Mouse (Mus musculus) urinary bladder, postnatal 25 days (tissue): ENCODE data around the gene Olfr64.

Experiments
- DNase-seq: peaks from one replicate; pipeline ENCODE4 v3.0.0; 2022; ENCODE audit warnings: low spot score

Olfr64 gene

DNA sequence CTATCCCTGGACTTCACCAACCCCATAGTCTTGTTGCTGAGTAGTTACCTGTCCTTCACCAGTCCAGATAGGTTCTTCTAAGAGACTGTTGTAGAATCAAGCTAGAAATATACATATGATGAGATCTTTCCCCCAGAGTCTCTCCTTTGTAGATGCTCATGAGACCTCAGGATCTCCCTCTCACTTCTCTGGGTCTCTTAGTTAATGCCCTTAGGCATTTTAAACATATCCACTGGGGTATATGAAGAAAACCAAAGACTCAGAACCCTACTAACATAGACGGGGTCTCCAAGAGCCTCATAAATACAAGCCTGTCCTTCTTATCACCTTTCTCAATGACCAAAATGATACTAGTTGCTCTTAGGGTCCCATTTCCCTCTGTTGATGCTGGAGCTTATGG lies at the start of gene Olfr64:
Gene Olfr64, minus strand, starts transcription at position 101 of the 400 bp plus-strand sequence.
- DNase-seq: no peak

- peak; percentile 17 for DNase-seq
Measured at GRCm38 (mm10) chr7:103942730-103943129, 48.4 kb upstream of the Olfr64 start.

GRCm38 (mm10) chr7:103934264-103934663 lies 40.0 kb upstream of the Olfr64 start, which contains the start of gene Olfr632:
Gene Olfr632 (plus strand): TSS chr7:103934347.
- no peak for DNase-seq

DNA sequence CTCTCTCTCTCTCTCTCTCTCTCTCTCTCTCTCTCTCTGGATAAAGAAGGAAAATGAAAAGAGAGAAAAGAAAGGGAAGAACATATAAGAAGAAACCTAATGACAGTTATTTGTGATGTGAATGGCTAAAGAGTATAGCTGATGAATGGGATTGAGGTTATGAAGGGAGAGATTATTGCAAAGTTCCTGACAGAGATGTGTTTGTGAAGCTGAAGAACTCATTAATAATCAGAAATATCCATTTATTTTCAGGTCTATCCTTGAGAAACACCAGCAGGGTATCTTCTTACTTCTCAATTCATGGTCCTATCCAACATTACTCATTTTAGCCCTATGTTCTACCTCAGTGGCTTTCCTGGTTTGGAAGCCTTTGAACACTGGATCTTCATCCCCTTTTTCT lies 34.2 kb upstream of the Olfr64 start, which contains the start of gene Olfr631:
Gene Olfr631, plus strand, starts transcription at position 301 of the 400 bp plus-strand sequence.
- no peak for DNase-seq

DNA sequence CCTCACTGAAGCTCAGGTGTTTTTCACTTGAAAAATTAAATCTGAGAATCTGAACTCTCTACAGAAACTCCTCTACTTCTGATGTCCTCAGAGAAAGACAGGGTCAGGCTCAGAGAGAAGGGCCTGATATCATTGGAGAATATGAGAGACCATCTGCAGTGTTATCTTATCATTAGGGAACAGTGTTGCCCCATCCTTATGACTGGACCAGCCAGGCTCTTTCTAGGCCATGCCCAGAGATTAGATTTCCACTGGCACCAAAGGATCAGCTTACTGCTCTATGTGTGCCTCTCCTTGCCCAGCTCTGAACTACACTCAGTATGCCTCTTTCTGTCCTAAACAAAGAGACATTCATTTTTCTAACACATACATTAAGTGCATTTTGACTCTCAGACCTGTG lies 21.1 kb upstream of the Olfr64 start:
- DNase-seq: no peak

DNA sequence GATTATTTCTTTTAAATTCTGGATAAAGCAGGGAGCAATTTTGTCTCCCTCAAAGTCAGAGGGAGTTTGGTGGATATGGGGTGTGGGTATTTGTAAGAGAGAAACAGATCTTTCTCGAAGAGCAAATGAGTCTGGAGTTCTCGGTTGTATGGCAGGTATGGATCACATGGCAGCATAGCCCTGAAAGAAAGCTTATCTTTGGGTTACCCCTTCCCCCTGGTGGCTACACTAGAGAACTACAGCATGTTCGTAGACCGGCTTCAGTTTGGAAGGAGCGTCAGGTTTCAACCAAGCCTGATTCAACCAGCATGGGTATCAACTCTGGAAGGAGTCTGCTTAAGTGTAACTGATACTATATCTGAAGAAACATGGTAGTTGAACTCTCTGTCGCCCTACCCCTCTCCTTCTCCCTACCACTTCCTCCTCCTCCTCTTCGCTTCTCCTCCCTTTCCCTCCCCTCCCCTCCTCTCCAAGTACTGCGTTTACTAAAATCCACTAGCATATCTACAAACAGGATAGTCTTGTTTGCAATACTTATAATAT lies 18.8 kb upstream of the Olfr64 start:
- no peak for DNase-seq

DNA sequence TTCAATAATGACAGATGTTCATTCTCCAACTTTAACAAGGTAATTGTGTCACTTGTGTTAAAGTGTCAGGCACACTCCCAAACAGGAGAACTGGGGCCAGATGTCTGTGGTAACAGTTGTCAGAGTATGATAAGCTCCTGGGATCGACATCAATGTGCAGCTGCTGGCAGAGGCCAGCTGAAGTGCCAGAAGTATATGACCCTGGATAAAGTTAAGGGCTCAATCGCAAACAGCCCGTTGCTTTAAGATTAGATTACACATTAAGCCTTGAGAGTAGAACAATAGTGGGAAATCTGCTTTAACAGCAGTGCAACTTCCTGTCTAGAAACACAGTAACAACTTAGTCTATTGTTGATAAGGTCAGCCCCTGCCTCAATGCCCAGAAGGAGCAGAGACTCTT lies 15.8 kb upstream of the Olfr64 start:
- no peak for DNase-seq

DNA sequence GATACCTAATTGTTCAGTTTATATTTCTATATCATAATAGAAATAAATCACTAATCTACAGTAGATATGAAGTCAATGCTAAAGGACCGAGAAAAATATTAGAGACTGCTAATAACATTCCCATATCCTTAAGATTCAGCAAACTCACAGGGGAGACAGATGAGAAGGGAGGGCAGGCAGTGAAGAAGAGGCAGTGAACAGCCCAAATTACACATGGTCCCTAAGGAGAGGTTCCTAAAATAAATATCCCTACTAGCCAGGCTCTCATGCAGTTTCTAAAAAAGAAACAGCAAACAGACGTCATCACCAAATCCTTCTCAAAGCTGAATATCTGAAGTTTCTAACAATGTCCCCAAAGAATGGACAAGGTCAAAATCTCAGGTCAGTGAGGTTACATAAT lies 8.9 kb upstream of the Olfr64 start, which contains the start of gene Olfr65:
Gene Olfr65, plus strand, starts transcription at position 301 of the 400 bp plus-strand sequence.
- DNase-seq: no peak

- no peak for DNase-seq
Measured at GRCm38 (mm10) chr7:103886152-103886551, 8.1 kb downstream of the Olfr64 start, which contains the start of gene Olfr66. Gene Olfr66 (minus strand): TSS chr7:103886252.

GRCm38 (mm10) chr7:103877093-103877492 lies 17.2 kb downstream of the Olfr64 start:
- no peak for DNase-seq

DNA sequence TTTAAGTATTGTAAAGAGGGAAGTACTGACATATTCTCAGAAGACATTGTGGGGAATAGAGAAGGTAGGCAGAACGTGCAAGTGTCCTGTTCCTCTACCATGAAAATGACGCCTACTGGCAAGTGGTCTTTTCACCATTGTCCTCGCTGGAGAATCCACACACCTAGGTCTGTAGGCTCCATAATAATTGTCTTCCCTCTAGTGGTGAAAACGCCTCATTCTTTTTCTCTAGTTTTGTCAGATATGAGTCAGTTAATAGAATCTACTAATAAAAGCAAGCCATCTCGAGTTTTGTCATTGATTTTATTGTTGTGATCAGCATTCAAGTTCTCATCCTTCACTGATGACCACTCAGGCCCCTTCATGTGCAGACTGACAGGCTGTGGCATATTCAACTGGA lies 19.8 kb downstream of the Olfr64 start:
- no peak for DNase-seq

DNA sequence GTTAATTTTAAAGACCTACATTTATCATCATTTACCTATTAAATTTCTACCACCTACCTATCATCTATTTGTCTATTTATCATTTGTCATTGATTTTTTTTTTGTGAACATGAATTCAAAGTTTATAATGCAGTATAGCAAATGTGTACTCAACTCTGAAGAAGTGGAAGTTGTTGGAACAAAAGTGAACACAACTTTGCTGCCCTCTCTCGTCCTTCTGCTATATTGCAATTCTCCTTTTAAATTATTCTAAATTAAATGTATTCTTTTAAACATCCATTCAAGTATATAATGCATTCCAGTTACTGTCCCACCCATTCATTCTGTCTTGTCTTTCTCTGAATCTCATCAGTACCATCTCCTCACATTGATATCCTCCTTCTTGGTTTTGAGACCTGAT lies 21.2 kb downstream of the Olfr64 start:
- no peak for DNase-seq

- DNase-seq: no peak
Measured at GRCm38 (mm10) chr7:103870667-103871066, 23.6 kb downstream of the Olfr64 start.

DNA sequence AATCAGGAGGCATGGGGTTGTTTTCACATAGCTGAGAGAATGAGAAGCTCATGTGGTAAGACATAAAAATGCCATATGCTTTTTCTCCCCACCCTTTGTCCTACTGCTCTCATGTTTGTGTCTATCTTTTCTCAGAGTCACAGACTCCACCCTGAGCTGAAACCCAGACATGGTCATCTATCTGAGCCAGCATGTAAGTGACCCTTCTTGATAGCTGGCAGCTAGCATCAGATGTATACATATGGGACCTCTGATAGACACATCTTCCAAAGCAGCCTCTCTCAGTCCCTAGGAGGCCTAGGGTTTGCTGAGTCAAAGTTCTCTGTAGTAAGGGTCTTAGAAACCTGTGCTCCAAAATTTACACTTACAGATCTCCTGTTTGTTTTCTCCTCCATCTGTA lies 28.6 kb downstream of the Olfr64 start:
- no peak for DNase-seq

- no peak for DNase-seq
Measured at GRCm38 (mm10) chr7:103861531-103861930, 32.8 kb downstream of the Olfr64 start.

DNA sequence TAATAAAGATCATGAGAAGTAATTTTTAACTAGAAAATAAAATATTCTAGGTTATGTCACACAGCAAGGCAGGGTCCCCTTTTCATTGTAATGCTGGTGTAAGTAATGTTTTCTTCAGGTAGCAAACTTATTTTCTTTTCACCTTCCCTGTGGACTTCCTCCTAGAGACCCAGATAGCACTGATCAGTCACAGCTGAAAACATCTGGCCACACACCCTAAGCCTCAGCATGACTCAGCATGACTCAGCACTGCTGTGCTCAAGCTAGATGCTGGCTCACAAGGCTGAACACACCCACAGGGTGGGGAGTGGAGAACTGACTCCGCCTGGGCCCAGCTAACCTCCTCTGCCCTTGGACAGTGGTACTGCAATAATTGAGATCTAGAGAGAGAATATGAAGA lies 33.4 kb downstream of the Olfr64 start:
- peak; percentile 4 for DNase-seq

DNA sequence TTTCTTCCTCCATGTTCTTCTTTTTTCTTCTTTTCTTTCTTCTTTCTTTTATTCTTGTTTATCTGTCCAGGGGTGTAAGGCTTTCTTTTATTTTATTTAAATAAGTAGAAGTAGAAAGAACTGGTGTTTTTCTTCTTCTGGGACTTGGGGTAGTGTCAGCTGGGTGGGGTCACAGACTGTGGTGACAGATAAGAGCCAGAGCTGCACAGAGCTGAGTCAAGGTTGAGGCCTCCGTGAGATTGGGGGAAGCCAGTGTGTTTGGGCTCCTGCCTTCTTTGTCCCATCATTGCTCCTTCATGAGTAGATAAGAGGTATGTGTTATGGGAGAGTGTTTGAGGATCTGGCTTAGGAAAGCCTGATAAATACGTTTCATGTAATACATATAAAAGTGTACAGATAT lies 35.2 kb downstream of the Olfr64 start:
- DNase-seq: no peak

DNA sequence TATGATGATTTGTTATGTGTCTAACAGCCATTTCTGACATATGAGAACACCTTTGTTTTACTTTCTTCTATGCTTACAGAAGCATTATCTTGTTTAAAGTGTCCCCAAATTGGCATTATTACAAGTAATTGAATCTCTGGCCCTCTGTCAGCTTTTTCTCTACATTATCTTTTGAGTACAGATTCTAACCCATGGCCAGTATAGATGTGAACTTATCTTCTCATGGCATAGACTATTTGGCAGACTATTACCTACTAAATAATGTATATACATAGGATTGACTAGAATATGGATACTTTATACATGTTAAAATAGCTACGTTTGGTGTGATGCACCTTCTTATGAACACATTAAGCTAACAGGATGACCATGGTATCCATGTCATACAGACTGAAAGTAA lies 39.6 kb downstream of the Olfr64 start:
- no peak for DNase-seq

DNA sequence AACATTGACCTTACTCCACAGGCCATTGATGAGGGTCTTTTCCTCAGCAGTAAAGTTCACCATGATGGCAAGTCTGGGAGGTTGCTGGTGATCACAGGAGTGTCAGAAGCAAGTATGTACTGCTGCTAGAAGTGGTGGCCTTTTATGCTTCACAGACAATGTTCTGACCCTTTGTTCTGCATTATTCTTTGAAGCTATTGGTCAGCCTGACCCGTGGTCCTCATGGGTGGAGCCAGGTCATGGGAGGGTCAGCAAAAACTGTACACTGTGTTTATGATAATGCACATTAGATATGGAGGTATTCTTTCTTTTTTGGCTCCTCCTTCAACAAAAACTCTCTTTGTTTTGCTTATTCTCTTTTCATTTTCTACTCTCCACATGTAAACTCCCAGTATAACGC lies 41.2 kb downstream of the Olfr64 start, which contains the start of gene Hbb-y:
Gene Hbb-y, minus strand, starts transcription at position 127 of the 400 bp plus-strand sequence.
- DNase-seq: no peak

- no peak for DNase-seq
Measured at GRCm38 (mm10) chr7:103844525-103845325, 49.6 kb downstream of the Olfr64 start.

DNA sequence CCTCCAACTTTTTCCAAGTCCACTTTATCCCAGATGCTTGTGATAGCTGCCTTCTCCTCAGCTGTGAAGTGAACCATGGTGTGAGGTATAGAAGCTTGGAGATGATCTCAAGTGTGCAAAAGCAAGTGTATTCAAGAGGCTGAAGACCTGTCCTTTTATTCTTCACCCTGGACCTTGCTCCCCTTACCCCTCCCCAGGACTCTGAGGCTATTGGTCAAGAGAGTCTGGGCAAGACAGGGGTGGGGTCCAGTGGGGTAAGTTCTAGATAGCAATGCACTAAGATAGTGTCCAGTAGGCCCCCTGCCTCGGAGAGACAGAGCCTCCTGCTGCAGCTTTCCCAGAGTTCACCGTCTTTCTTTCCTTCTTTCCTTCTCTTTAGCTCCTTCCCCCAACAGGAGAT lies 51.3 kb downstream of the Olfr64 start, which contains the start of gene Hbb-bh1:
Gene Hbb-bh1, minus strand, starts transcription at position 131 of the 400 bp plus-strand sequence.
- no peak for DNase-seq

GRCm38 (mm10) chr7:103840268-103840667 lies 54.0 kb downstream of the Olfr64 start, which contains the start of gene Hbb-bh2:
Gene Hbb-bh2 (minus strand): TSS chr7:103840520.
- no peak for DNase-seq
